Comparison of ENCODE assay signal across 7 mouse cellular contexts in the genomic region with DNA sequence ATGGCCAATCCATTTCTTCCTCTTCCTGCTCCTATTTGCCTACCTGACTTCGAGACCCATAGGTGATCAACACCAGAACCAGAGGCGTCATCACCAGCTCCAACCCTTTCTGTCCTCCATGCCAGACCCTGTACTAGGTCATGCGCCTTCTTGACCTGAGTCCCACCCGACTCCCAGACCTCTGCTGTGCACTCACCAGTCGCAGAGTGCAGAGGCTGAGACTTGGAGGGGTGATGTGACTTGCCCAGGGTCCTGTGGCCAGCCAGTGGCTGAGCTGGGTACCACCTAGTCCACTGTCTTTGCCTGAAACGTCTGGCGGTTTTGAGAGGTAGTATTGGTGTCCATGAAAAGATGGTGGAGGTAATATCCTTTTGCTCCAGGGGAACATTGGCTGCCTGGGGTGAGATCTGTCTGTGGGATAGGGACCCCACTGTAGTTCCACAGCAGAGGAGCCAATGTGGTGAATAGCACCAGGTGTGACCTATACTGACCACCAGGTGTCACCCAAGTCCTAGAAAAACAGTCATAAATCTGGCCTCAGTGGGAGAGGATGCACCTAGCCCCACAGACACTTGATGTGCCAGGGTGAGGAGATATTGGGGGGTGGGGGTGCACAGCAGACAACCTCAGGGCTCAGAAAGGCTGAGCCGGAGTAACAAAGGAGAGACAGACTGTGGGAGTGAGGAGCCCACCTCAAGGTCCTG. TPM values are rescaled to one million over a fixed set of nuclear protein-coding genes. Genes with fewer than 3 reads are reported as not detected.
DNase-seq lines count a peak whose midpoint lies in the region; ATAC-seq and TF ChIP-seq lines count a peak whose summit lies in the region.

No protein-coding gene starts in this region.

- WGBS in thymus, adult 2 months: 59% methylated on average over 8 of the region's 8 CpGs
- WGBS in cerebellum, adult 2 months: 58% methylated on average over 8 of the region's 8 CpGs
- WGBS in forebrain, postnatal 0 days: 54% methylated on average over 8 of the region's 8 CpGs
- whole genome bisulfite sequencing in kidney, postnatal 0 days: 57% methylated on average over 8 of the region's 8 CpGs
- 54% methylated on average over 8 of the region's 8 CpGs for WGBS in midbrain, embryonic 10.5 days
- WGBS in stomach, embryonic 16.5 days: 46% methylated on average over 8 of the region's 8 CpGs

- no peak overlapping the region for H3K27ac ChIP-seq in thymus, adult 2 months (ENCODE audit: control insufficient read depth, insufficient read depth, low read length)
- no peak overlapping the region for H3K27ac ChIP-seq in cerebellum, adult 2 months (ENCODE audit: insufficient read depth, low read length)
- no peak overlapping the region for H3K27ac ChIP-seq in forebrain, postnatal 0 days (ENCODE audit: low read depth, low read length)
- H3K27ac ChIP-seq in kidney, postnatal 0 days: no peak overlapping the region
- H3K27ac ChIP-seq in midbrain, embryonic 10.5 days (replicated peaks): no peak overlapping the region
- H3K27ac ChIP-seq in stomach, embryonic 16.5 days (ENCODE audit: low read length): no peak overlapping the region

- H3K9me3 ChIP-seq in forebrain, postnatal 0 days (ENCODE audit: low read length): no peaks in the 10 kb centered on the region
- H3K9me3 ChIP-seq in kidney, postnatal 0 days (replicated peaks; ENCODE audit: low read length): no peaks in the 10 kb centered on the region
- no peaks in the 10 kb centered on the region for H3K9me3 ChIP-seq in midbrain, embryonic 10.5 days (replicated peaks)
- no peaks in the 10 kb centered on the region for H3K9me3 ChIP-seq in stomach, embryonic 16.5 days (replicated peaks; ENCODE audit: control insufficient read depth, low read length)

- no peak for TF ChIP-seq CTCF in thymus, adult 2 months (IDR thresholded peaks at IDR 0.05; ENCODE audit: borderline replicate concordance, control insufficient read depth, extremely low read depth, insufficient read depth, low read length, poor library complexity)
- TF ChIP-seq CTCF in cerebellum, adult 2 months (IDR thresholded peaks at IDR 0.05; ENCODE audit: borderline replicate concordance, insufficient read depth, low read depth, low read length): peak; percentile 83
- TF ChIP-seq CTCF in forebrain, postnatal 0 days (IDR thresholded peaks at IDR 0.05; ENCODE audit: low read depth): peak; percentile 85
- peak; percentile 82 for TF ChIP-seq CTCF in kidney, postnatal 0 days (IDR thresholded peaks at IDR 0.05; ENCODE audit: low read depth)

- no peak for TF ChIP-seq POLR2A in thymus, adult 2 months (IDR thresholded peaks at IDR 0.05; ENCODE audit: control insufficient read depth, extremely low read depth, insufficient read depth, low read length, poor library complexity)
- no peak for TF ChIP-seq POLR2A in cerebellum, adult 2 months (IDR thresholded peaks at IDR 0.05; ENCODE audit: borderline replicate concordance, insufficient read depth, low read length)

- H3K9ac ChIP-seq in forebrain, postnatal 0 days: no peak overlapping the region
- H3K9ac ChIP-seq in kidney, postnatal 0 days (ENCODE audit: low read depth, low read length): no peak overlapping the region
- no peak overlapping the region for H3K9ac ChIP-seq in stomach, embryonic 16.5 days (ENCODE audit: low read length)

- no peak overlapping the region for H3K4me2 ChIP-seq in forebrain, postnatal 0 days (ENCODE audit: low read depth)
- no peak overlapping the region for H3K4me2 ChIP-seq in kidney, postnatal 0 days (ENCODE audit: low read length)
- no peak overlapping the region for H3K4me2 ChIP-seq in stomach, embryonic 16.5 days (ENCODE audit: low read depth, low read length)

- peak; percentile 80 for ATAC-seq in forebrain, postnatal 0 days
- ATAC-seq in kidney, postnatal 0 days (replicated peaks; ENCODE audit: low FRiP score, low read depth): no peak
- ATAC-seq in stomach, embryonic 16.5 days (ENCODE audit: insufficient read depth, low FRiP score): peak; percentile 23; the same call in 1 of the 2 replicates

- DNase-seq in thymus, adult 2 months: peak; percentile 34
- DNase-seq in thymus, adult 18-20 months: no peak
- peak; percentile 57 to 63 for DNase-seq in cerebellum, adult 2 months
- peak; percentile 78 for DNase-seq in forebrain, postnatal 0 days
- peak; percentile 75 for DNase-seq in kidney, postnatal 0 days (ENCODE audit: low spot score)
- DNase-seq in midbrain, embryonic 10.5 days (ENCODE audit: low spot score): peak; percentile 43

- H3K4me1 ChIP-seq in thymus, adult 2 months (replicated peaks; ENCODE audit: control insufficient read depth, insufficient read depth, low read length): no peaks in the 10 kb centered on the region
- no peaks in the 10 kb centered on the region; the same call in 1 of the 2 replicates for H3K4me1 ChIP-seq in cerebellum, adult 2 months (ENCODE audit: control insufficient read depth, insufficient read depth, low read length)
- H3K4me1 ChIP-seq in forebrain, postnatal 0 days (ENCODE audit: insufficient read depth): no peaks in the 10 kb centered on the region
- H3K4me1 ChIP-seq in kidney, postnatal 0 days (replicated peaks; ENCODE audit: insufficient read depth, low read length): no peaks in the 10 kb centered on the region
- peaks cover 21% of the 10 kb centered on the region for H3K4me1 ChIP-seq in midbrain, embryonic 10.5 days
- no peaks in the 10 kb centered on the region; the same call in 1 of the 2 replicates for H3K4me1 ChIP-seq in stomach, embryonic 16.5 days (ENCODE audit: control insufficient read depth, insufficient read depth, low read length)

- H3K36me3 ChIP-seq in thymus, adult 2 months (ENCODE audit: control insufficient read depth, insufficient read depth, low read length): no peaks in the 10 kb centered on the region
- no peaks in the 10 kb centered on the region for H3K36me3 ChIP-seq in forebrain, postnatal 0 days (ENCODE audit: insufficient read depth)
- no peaks in the 10 kb centered on the region for H3K36me3 ChIP-seq in kidney, postnatal 0 days (ENCODE audit: insufficient read depth, low read length)
- no peaks in the 10 kb centered on the region for H3K36me3 ChIP-seq in midbrain, embryonic 10.5 days
- H3K36me3 ChIP-seq in stomach, embryonic 16.5 days (ENCODE audit: control insufficient read depth, insufficient read depth, low read length): no peaks in the 10 kb centered on the region

- no peak overlapping the region for H3K4me3 ChIP-seq in thymus, adult 2 months (ENCODE audit: control insufficient read depth, insufficient read depth, low read length)
- no peak overlapping the region for H3K4me3 ChIP-seq in cerebellum, adult 2 months (replicated peaks; ENCODE audit: insufficient read depth, low read depth, low read length)
- no peak overlapping the region for H3K4me3 ChIP-seq in forebrain, postnatal 0 days (ENCODE audit: low read depth, low read length)
- H3K4me3 ChIP-seq in kidney, postnatal 0 days (replicated peaks; ENCODE audit: low read depth, low read length): no peak overlapping the region
- H3K4me3 ChIP-seq in midbrain, embryonic 10.5 days: no peak overlapping the region
- H3K4me3 ChIP-seq in stomach, embryonic 16.5 days (replicated peaks; ENCODE audit: low read length): no peak overlapping the region

- no peaks in the 10 kb centered on the region for H3K27me3 ChIP-seq in thymus, adult 2 months (ENCODE audit: control insufficient read depth, insufficient read depth, low read length)
- no peaks in the 10 kb centered on the region for H3K27me3 ChIP-seq in cerebellum, adult 2 months (ENCODE audit: control insufficient read depth, insufficient read depth, low read length)
- H3K27me3 ChIP-seq in forebrain, postnatal 0 days (ENCODE audit: insufficient read depth, low read length): no peaks in the 10 kb centered on the region
- H3K27me3 ChIP-seq in kidney, postnatal 0 days (ENCODE audit: insufficient read depth, low read length): no peaks in the 10 kb centered on the region
- H3K27me3 ChIP-seq in midbrain, embryonic 10.5 days (ENCODE audit: low read depth, poor library complexity, severe bottlenecking): no peaks in the 10 kb centered on the region
- no peaks in the 10 kb centered on the region for H3K27me3 ChIP-seq in stomach, embryonic 16.5 days (ENCODE audit: control insufficient read depth, insufficient read depth, low read length)

RNA-seq across cellular contexts. Expression of gene Pla2g2f, which starts 8.9 kb away (rescaled TPM):
- polyA plus RNA-seq in thymus, adult 2 months (2012; rRNA removed): 2.1 and 3.1 TPM in 2 replicates
- polyA plus RNA-seq in cerebellum, adult 2 months (2012; rRNA removed): 0.41 and 0.69 TPM in 2 replicates
- 0.23 TPM in 1 of 2 replicates, not detected in the other for total RNA-seq in forebrain, postnatal 0 days (2014; rRNA removed)
- polyA plus RNA-seq in forebrain, postnatal 0 days (2015; fragmentation: Nextera tagmentation; extraction: Ambion mirVana): not detected in 2 replicates
- not detected in 2 replicates for polyA plus RNA-seq in kidney, postnatal 0 days (2015; fragmentation: Nextera tagmentation; extraction: Ambion mirVana)
- 0.47 and 0.62 TPM in 2 replicates for polyA plus RNA-seq in midbrain, embryonic 10.5 days (2016; fragmentation: Nextera tagmentation; extraction: Ambion mirVana)
- polyA plus RNA-seq in stomach, embryonic 16.5 days (2015; fragmentation: Nextera tagmentation; extraction: Ambion mirVana): 2.0 and 3.6 TPM in 2 replicates

RNA-seq across cellular contexts. Expression of gene Ubxn10, which starts 11.6 kb away (rescaled TPM):
- 1.1 and 2.0 TPM in 2 replicates for polyA plus RNA-seq in thymus, adult 2 months (2012; rRNA removed)
- polyA plus RNA-seq in cerebellum, adult 2 months (2012; rRNA removed): 1.9 and 2.3 TPM in 2 replicates
- total RNA-seq in forebrain, postnatal 0 days (2014; rRNA removed): 4.0 and 5.6 TPM in 2 replicates
- polyA plus RNA-seq in forebrain, postnatal 0 days (2015; fragmentation: Nextera tagmentation; extraction: Ambion mirVana): 2.4 and 3.5 TPM in 2 replicates
- polyA plus RNA-seq in kidney, postnatal 0 days (2015; fragmentation: Nextera tagmentation; extraction: Ambion mirVana): 1.5 and 1.7 TPM in 2 replicates
- polyA plus RNA-seq in midbrain, embryonic 10.5 days (2016; fragmentation: Nextera tagmentation; extraction: Ambion mirVana): 1.8 and 2.1 TPM in 2 replicates
- polyA plus RNA-seq in stomach, embryonic 16.5 days (2015; fragmentation: Nextera tagmentation; extraction: Ambion mirVana): 0.74 and 0.85 TPM in 2 replicates

RNA-seq across cellular contexts. Expression of gene Pla2g2c, which starts 23.9 kb away (rescaled TPM):
- not detected in 2 replicates for polyA plus RNA-seq in thymus, adult 2 months (2012; rRNA removed)
- polyA plus RNA-seq in cerebellum, adult 2 months (2012; rRNA removed): 0.22 and 0.33 TPM in 2 replicates
- total RNA-seq in forebrain, postnatal 0 days (2014; rRNA removed): 0.24 and 0.77 TPM in 2 replicates
- polyA plus RNA-seq in forebrain, postnatal 0 days (2015; fragmentation: Nextera tagmentation; extraction: Ambion mirVana): 0.28 and 0.42 TPM in 2 replicates
- 0.86 and 0.89 TPM in 2 replicates for polyA plus RNA-seq in kidney, postnatal 0 days (2015; fragmentation: Nextera tagmentation; extraction: Ambion mirVana)
- 0.62 and 0.70 TPM in 2 replicates for polyA plus RNA-seq in midbrain, embryonic 10.5 days (2016; fragmentation: Nextera tagmentation; extraction: Ambion mirVana)
- 0.14 and 0.18 TPM in 2 replicates for polyA plus RNA-seq in stomach, embryonic 16.5 days (2015; fragmentation: Nextera tagmentation; extraction: Ambion mirVana)

RNA-seq across cellular contexts. Expression of gene Pla2g2d, which starts 27.0 kb away (rescaled TPM):
- 35.0 and 54.4 TPM in 2 replicates for polyA plus RNA-seq in thymus, adult 2 months (2012; rRNA removed)
- 0.11 and 0.16 TPM in 2 replicates for polyA plus RNA-seq in cerebellum, adult 2 months (2012; rRNA removed)
- total RNA-seq in forebrain, postnatal 0 days (2014; rRNA removed): 0.38 TPM in 1 of 2 replicates, not detected in the other
- polyA plus RNA-seq in forebrain, postnatal 0 days (2015; fragmentation: Nextera tagmentation; extraction: Ambion mirVana): 0.23 TPM in 1 of 2 replicates, not detected in the other
- 0.11 and 0.14 TPM in 2 replicates for polyA plus RNA-seq in kidney, postnatal 0 days (2015; fragmentation: Nextera tagmentation; extraction: Ambion mirVana)
- 0.56 and 0.78 TPM in 2 replicates for polyA plus RNA-seq in midbrain, embryonic 10.5 days (2016; fragmentation: Nextera tagmentation; extraction: Ambion mirVana)
- polyA plus RNA-seq in stomach, embryonic 16.5 days (2015; fragmentation: Nextera tagmentation; extraction: Ambion mirVana): 0.61 and 0.80 TPM in 2 replicates

Comparison
In these comparisons a context has a peak if more than half of its experiments do, and no peak if none do; other contexts are left out.
1. DNase-seq: peak in thymus, adult 2 months (single experiment), cerebellum, adult 2 months (2 of 2), forebrain, postnatal 0 days (single experiment), kidney, postnatal 0 days (single experiment) and midbrain, embryonic 10.5 days (single experiment); none in thymus, adult 18-20 months (0 of 2).